Mouse (Mus musculus): ENCODE results near the gene Retreg1.

- TF ChIP-seq CTCF (IDR thresholded peaks at IDR 0.05; ENCODE audit: insufficient read depth, low read length) (no peak), POLR2A (IDR thresholded peaks at IDR 0.05; ENCODE audit: borderline replicate concordance, extremely low read depth, low read depth, low read length) (no peak)
These were observed 36.1 kb upstream of the Retreg1 start for GRCm38 (mm10) chr15:25806878-25807277.
